Mouse (Mus musculus): ENCODE measurements at regions not wholly inside any gene's neighbourhood (a gene's known extent, or its start where the extent isn't known, plus 50 kb on each side); places are given as distances from the start of the nearest gene placed in this dataset.

DNA sequence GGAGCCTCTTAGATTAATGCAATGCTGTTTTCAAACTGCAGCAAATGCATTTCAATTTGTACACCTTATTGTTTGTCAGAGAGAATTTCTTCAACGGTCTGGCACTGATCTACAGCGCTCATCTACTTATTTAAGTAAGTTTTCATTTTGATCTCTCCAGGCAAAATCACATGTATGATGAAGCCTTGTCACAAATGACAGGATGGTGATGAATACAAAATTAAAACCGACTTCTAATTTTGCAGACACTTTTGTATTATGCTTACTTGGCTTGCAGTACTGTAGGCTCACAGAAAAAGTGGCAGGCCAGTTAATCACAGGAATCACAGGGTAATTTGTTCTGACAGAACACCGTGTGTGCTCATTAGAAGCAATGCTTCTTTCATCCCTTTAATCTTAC, 406.4 kb downstream of the Gria2 start:
- H3K4me2 ChIP-seq (replicated peaks): no peak overlapping the region
- H3K4me3 ChIP-seq: no peak overlapping the region
- ATAC-seq (replicated peaks): peak; percentile 76
- H3K9ac ChIP-seq (replicated peaks): no peak overlapping the region
- 19% methylated on average over 4 of the region's 4 CpGs for WGBS
- peaks cover 4% of the 10 kb centered on the region; the same call in 1 of the 2 replicates for H3K9me3 ChIP-seq
- 0 out of 2 replicates have a peak overlapping the region, but pooled peaks have one; percentile 0 for H3K27ac ChIP-seq (replicated peaks)
- H3K36me3 ChIP-seq: no peaks in the 10 kb centered on the region
- no peaks in the 10 kb centered on the region for H3K4me1 ChIP-seq
- H3K27me3 ChIP-seq: no peaks in the 10 kb centered on the region

DNA sequence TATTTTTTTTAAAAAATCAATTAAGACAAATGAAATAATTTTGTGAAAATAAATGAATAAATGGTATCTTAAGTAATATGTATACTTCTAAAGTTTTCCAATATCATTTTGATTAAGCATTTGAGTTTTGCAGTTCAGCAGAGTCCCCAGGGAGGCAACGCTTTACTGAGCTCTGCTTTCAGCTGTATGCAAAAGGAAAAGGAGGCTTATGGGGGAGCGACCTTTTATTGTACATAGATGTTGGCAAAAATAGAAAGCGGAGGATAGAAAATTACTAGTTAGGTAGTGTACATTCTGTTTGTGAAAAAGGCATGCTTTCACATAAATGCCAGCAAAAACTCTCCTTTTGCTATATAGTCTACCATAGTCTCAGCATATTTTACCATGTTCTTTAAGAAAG, 382.2 kb downstream of the Gria2 start:
- Histone ChIP-seq H3K4me2 (replicated peaks) (no peak overlapping the region), H3K27ac (replicated peaks) (no peak overlapping the region), H3K9ac (replicated peaks) (no peak overlapping the region), H3K27me3 (no peaks in the 10 kb centered on the region), H3K4me3 (no peak overlapping the region), H3K9me3 (no peaks in the 10 kb centered on the region), H3K36me3 (no peaks in the 10 kb centered on the region), H3K4me1 (no peaks in the 10 kb centered on the region)
- 76% methylated on average over 3 of the region's 3 CpGs for WGBS
- ATAC-seq (replicated peaks): no peak

DNA sequence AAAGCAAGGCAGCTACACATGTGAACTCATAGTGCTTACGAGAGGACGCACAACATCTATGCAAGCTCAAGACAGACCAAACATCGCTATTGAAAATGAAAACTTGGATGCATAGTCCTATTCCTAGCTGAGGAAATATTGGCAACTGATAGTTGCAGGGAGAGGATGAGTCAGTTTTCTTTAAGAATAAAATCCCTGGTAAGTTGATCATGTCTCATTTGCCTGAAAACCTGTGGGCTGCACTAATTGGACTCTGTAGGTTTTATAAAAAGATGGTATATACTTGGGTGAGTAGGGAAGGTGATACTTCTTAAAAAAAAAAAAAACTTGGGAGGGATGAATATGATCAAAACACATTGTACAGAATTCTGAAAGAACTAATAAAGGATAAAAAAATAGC, 381.2 kb downstream of the Gria2 start:
- no peak overlapping the region for H3K9ac ChIP-seq (replicated peaks)
- H3K4me1 ChIP-seq: no peaks in the 10 kb centered on the region
- H3K4me3 ChIP-seq: no peak overlapping the region
- no peak overlapping the region for H3K27ac ChIP-seq (replicated peaks)
- H3K9me3 ChIP-seq: no peaks in the 10 kb centered on the region
- H3K36me3 ChIP-seq: no peaks in the 10 kb centered on the region
- no peak overlapping the region for H3K4me2 ChIP-seq (replicated peaks)
- H3K27me3 ChIP-seq: no peaks in the 10 kb centered on the region
- 80% methylated on average over 3 of the region's 3 CpGs for WGBS
- ATAC-seq (replicated peaks): no peak

DNA sequence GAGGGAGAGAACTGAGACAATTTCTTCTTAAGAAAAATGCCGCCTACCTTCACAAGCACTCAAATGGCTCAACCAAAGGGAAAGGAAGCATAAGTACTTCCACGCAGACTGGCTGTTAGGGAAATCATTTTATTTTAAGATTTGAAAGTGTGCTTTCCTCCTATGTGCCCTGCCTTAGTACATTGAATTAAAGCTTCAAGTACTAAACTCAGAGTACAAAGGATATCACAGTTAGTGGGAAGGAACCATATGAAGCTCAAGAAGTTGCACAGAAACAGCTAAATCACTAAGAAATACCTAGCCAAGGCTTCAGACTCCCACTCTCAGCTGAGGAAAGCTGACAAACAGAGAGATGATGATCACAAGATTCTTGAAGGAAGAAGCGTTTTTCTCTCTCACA, 380.5 kb downstream of the Gria2 start:
- Histone ChIP-seq H3K27ac (replicated peaks) (no peak overlapping the region), H3K27me3 (no peaks in the 10 kb centered on the region), H3K4me3 (no peak overlapping the region), H3K36me3 (no peaks in the 10 kb centered on the region), H3K9ac (replicated peaks) (no peak overlapping the region), H3K4me1 (no peaks in the 10 kb centered on the region), H3K9me3 (no peaks in the 10 kb centered on the region), H3K4me2 (replicated peaks) (no peak overlapping the region)
- WGBS: 75% methylated on average over 3 of the region's 3 CpGs
- no peak for ATAC-seq (replicated peaks)

DNA sequence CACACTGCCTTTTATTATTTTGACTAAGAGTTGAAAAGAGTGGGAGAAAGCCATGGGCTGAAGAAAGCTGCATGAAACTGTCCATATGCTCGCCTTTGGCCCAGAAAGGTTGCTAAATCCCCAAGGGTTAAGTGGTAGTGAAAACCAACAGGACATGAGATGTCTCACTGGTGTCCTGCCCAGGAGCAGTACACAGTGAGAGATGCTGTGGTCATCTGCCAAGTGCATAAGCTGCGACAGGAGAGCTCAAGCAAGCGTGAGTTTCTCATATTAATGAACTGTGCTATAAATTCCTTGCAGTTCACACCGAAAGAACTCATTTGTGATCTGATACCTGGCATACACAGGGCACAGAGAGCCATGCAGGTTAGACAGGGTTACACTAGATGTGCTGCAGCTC, 380.0 kb downstream of the Gria2 start:
- Histone ChIP-seq H3K9ac (replicated peaks) (no peak overlapping the region), H3K4me1 (no peaks in the 10 kb centered on the region), H3K36me3 (no peaks in the 10 kb centered on the region), H3K4me2 (replicated peaks) (no peak overlapping the region), H3K27me3 (no peaks in the 10 kb centered on the region), H3K4me3 (no peak overlapping the region), H3K9me3 (no peaks in the 10 kb centered on the region), H3K27ac (replicated peaks) (no peak overlapping the region)
- 78% methylated on average over 4 of the region's 4 CpGs for WGBS
- no peak for ATAC-seq (replicated peaks)

All from forebrain, embryonic 15.5 days (tissue).